Mouse (Mus musculus): ENCODE measurements around the gene Hsd17b7. TPM values are rescaled to one million over a fixed set of nuclear protein-coding genes. Genes with fewer than 3 reads are reported as not detected.
A peak's percentile ranks its signal among the peaks of the same experiment; 100 is the strongest.

The Hsd17b7 gene
- total RNA-seq, 2 experiments from 2014 or later, result 5.2 to 9.5 TPM

GRCm38 (mm10) chr1:169969516-169969886, 460 bp upstream of the Hsd17b7 start:
- H3K27ac ChIP-seq, result peak overlapping the region; percentile 86

GRCm38 (mm10) chr1:169953106-169953505, 15.9 kb downstream of the Hsd17b7 start:
- Histone ChIP-seq H3K4me3 (no peak overlapping the region), H3K27ac (no peak overlapping the region)
- TF ChIP-seq CTCF (IDR thresholded peaks at IDR 0.05), result no peak
- DNase-seq, result no peak
- intact Hi-C loops (cut with DNase I), result no loop called here

More at GRCm38 (mm10) chr1:169969516-169969886, 460 bp upstream of the Hsd17b7 start:
- intact Hi-C loops (cut with DNase I), result loop anchor here (1.0 to 5.0 kb wide), 2 partner anchors 168 to 438 kb away; partner anchors contain the start of gene Nuf2
- peak overlapping the region; percentile 90 for H3K4me3 ChIP-seq
- TF ChIP-seq CTCF (IDR thresholded peaks at IDR 0.05), result no peak
- no peak for DNase-seq

- Histone ChIP-seq H3K27ac (no peak overlapping the region), H3K4me3 (no peak overlapping the region)
- TF ChIP-seq CTCF (IDR thresholded peaks at IDR 0.05), result no peak
- intact Hi-C loops (cut with DNase I), result no loop called here
- no peak for DNase-seq
Measured at GRCm38 (mm10) chr1:169952636-169953035, 16.4 kb downstream of the Hsd17b7 start.

GRCm38 (mm10) chr1:169951561-169951960, 17.5 kb downstream of the Hsd17b7 start:
- TF ChIP-seq CTCF (IDR thresholded peaks at IDR 0.05), result no peak
- H3K4me3 ChIP-seq, result no peak overlapping the region
- H3K27ac ChIP-seq, result no peak overlapping the region
- DNase-seq, result no peak
- intact Hi-C loops (cut with DNase I), result no loop called here

GRCm38 (mm10) chr1:169950651-169951050, 18.4 kb downstream of the Hsd17b7 start:
- intact Hi-C loops (cut with DNase I), result no loop called here
- peak; percentile 52 for TF ChIP-seq CTCF (IDR thresholded peaks at IDR 0.05)
- no peak overlapping the region for H3K27ac ChIP-seq
- H3K4me3 ChIP-seq, result no peak overlapping the region
- DNase-seq, result no peak

GRCm38 (mm10) chr1:169949981-169950380, 19.1 kb downstream of the Hsd17b7 start:
- TF ChIP-seq CTCF (IDR thresholded peaks at IDR 0.05), result no peak

GRCm38 (mm10) chr1:169948866-169949265, 20.2 kb downstream of the Hsd17b7 start:
- Histone ChIP-seq H3K27ac (no peak overlapping the region), H3K4me3 (no peak overlapping the region)
- intact Hi-C loops (cut with DNase I), result no loop called here
- no peak for TF ChIP-seq CTCF (IDR thresholded peaks at IDR 0.05)
- no peak for DNase-seq

More at GRCm38 (mm10) chr1:169949981-169950380, 19.1 kb downstream of the Hsd17b7 start:
- Histone ChIP-seq H3K27ac (no peak overlapping the region), H3K4me3 (no peak overlapping the region)
- no peak for DNase-seq
- intact Hi-C loops (cut with DNase I), result no loop called here

- intact Hi-C loops (cut with DNase I), result no loop called here
- no peak for TF ChIP-seq CTCF (IDR thresholded peaks at IDR 0.05)
- H3K27ac ChIP-seq, result no peak overlapping the region
Measured at GRCm38 (mm10) chr1:169948280-169948679, 20.8 kb downstream of the Hsd17b7 start.

GRCm38 (mm10) chr1:169947654-169948053, 21.4 kb downstream of the Hsd17b7 start:
- H3K4me3 ChIP-seq, result no peak overlapping the region
- intact Hi-C loops (cut with DNase I), result no loop called here
- TF ChIP-seq CTCF (IDR thresholded peaks at IDR 0.05), result no peak; the same call in 1 of the 2 replicates
- no peak overlapping the region for H3K27ac ChIP-seq
- no peak for DNase-seq

More at GRCm38 (mm10) chr1:169948280-169948679, 20.8 kb downstream of the Hsd17b7 start:
- no peak for DNase-seq
- H3K4me3 ChIP-seq, result no peak overlapping the region

GRCm38 (mm10) chr1:169946004-169946403, 23.0 kb downstream of the Hsd17b7 start:
- Histone ChIP-seq H3K4me3 (no peak overlapping the region), H3K27ac (no peak overlapping the region)
- DNase-seq, result no peak
- intact Hi-C loops (cut with DNase I), result no loop called here
- TF ChIP-seq CTCF (IDR thresholded peaks at IDR 0.05), result no peak

GRCm38 (mm10) chr1:169939345-169939744, 29.7 kb downstream of the Hsd17b7 start:
- no peak overlapping the region for H3K27ac ChIP-seq
- peak; percentile 87 for TF ChIP-seq CTCF (IDR thresholded peaks at IDR 0.05)
- DNase-seq, result no peak
- intact Hi-C loops (cut with DNase I), result loop anchor here (1.0 kb wide), 1 partner anchor 197 kb away; no protein-coding TSS in a partner anchor
- H3K4me3 ChIP-seq, result no peak overlapping the region

GRCm38 (mm10) chr1:169934005-169934725, 34.9 kb downstream of the Hsd17b7 start:
- peak; percentile 73 for TF ChIP-seq CTCF (IDR thresholded peaks at IDR 0.05)
- intact Hi-C loops (cut with DNase I), result loop anchor here (1.0 kb wide), 1 partner anchor 403 kb away; the partner anchor contains the start of gene Nuf2
- Histone ChIP-seq H3K27ac (no peak overlapping the region), H3K4me3 (peak overlapping the region; percentile 63)
- DNase-seq, result peak; percentile 56

- no peak for DNase-seq
- TF ChIP-seq CTCF (IDR thresholded peaks at IDR 0.05), result no peak
- Histone ChIP-seq H3K27ac (no peak overlapping the region), H3K4me3 (no peak overlapping the region)
- intact Hi-C loops (cut with DNase I), result no loop called here
Measured at GRCm38 (mm10) chr1:169932122-169932746, 36.8 kb downstream of the Hsd17b7 start.
